Mouse (Mus musculus) kidney, postnatal 4 days (tissue): ENCODE measurements at regions not wholly inside any gene's neighbourhood (a gene's known extent, or its start where the extent isn't known, plus 50 kb on each side); places are given as distances from the start of the nearest gene placed in this dataset.

Source experiments
- DNase-seq, 2 experiments: peaks; one replicate each; pipeline ENCODE4 v3.0.0; 2021; ENCODE audit warnings: mixed read lengths in 2 of 2

- no peak for DNase-seq
Observed at GRCm38 (mm10) chr13:53704104-53704503, 231.2 kb upstream of the Msx2 start.

- DNase-seq = no peak
Observed at GRCm38 (mm10) chr13:53700236-53700635, 227.4 kb upstream of the Msx2 start.

- no peak for DNase-seq
Observed at GRCm38 (mm10) chr13:53697954-53698353, 225.1 kb upstream of the Msx2 start.

- DNase-seq = no peak
Observed at GRCm38 (mm10) chr13:53695385-53695784, 222.5 kb upstream of the Msx2 start.

- DNase-seq = no peak
Observed at GRCm38 (mm10) chr13:53688934-53689333, 216.1 kb upstream of the Msx2 start.

GRCm38 (mm10) chr13:53688489-53688888, 215.6 kb upstream of the Msx2 start:
- DNase-seq = peak; percentile 90 to 91

- no peak for DNase-seq
Observed at GRCm38 (mm10) chr13:53684498-53684897, 211.6 kb upstream of the Msx2 start.

GRCm38 (mm10) chr13:53677187-53677586, 204.3 kb upstream of the Msx2 start:
- DNase-seq = no peak

- no peak for DNase-seq
Observed at GRCm38 (mm10) chr13:53670361-53670760, 197.5 kb upstream of the Msx2 start.

- no peak for DNase-seq
Observed at GRCm38 (mm10) chr13:53667518-53667917, 194.6 kb upstream of the Msx2 start.

GRCm38 (mm10) chr13:53665592-53665991, 192.7 kb upstream of the Msx2 start:
- DNase-seq = no peak

- DNase-seq = no peak
Observed at GRCm38 (mm10) chr13:53664631-53665230, 191.9 kb upstream of the Msx2 start.

- DNase-seq = no peak
Observed at GRCm38 (mm10) chr13:53652826-53653225, 180.0 kb upstream of the Msx2 start.

GRCm38 (mm10) chr13:53648353-53648752, 175.5 kb upstream of the Msx2 start:
- DNase-seq = no peak

GRCm38 (mm10) chr13:53642557-53642956, 169.7 kb upstream of the Msx2 start:
- no peak for DNase-seq

- DNase-seq = no peak
Observed at GRCm38 (mm10) chr13:53639584-53639983, 166.7 kb upstream of the Msx2 start.

GRCm38 (mm10) chr13:53639115-53639514, 166.2 kb upstream of the Msx2 start:
- DNase-seq = peak in 1 of 2 experiments; percentile 7

- DNase-seq = no peak
Observed at GRCm38 (mm10) chr13:53636011-53636410, 163.1 kb upstream of the Msx2 start.

- DNase-seq = no peak
Observed at GRCm38 (mm10) chr13:53634637-53635203, 161.8 kb upstream of the Msx2 start.

- no peak for DNase-seq
Observed at GRCm38 (mm10) chr13:53598050-53598449, 125.2 kb upstream of the Msx2 start.

GRCm38 (mm10) chr13:53596871-53597800, 124.3 kb upstream of the Msx2 start:
- DNase-seq = no peak

GRCm38 (mm10) chr13:53592755-53593154, 119.9 kb upstream of the Msx2 start:
- DNase-seq = peak; percentile 21 to 24

GRCm38 (mm10) chr13:53586771-53587170, 113.9 kb upstream of the Msx2 start:
- no peak for DNase-seq
